Mouse (Mus musculus) forebrain, embryonic 12.5 days (tissue): ENCODE results near the gene Gm5767. TPM values are rescaled to one million over a fixed set of nuclear protein-coding genes. Genes with fewer than 3 reads are reported as not detected.

Experiments
- ATAC-seq: fragments of 200-750 bp; cut with Nextera tagmentation; 2 replicates; pipeline ENCODE4 v1.8.0; 2017; ENCODE audit warnings: moderate TSS enrichment; ENCODE audit not compliant: low FRiP score
- H3K27ac ChIP-seq: fragments of 300-500 bp; sonication (generic); 2 replicates; pipeline ENCODE4 v1.5.1; 2016; ENCODE audit warnings: mild to moderate bottlenecking
- H3K27me3 ChIP-seq: fragments of 300-500 bp; sonication (generic); 2 replicates; pipeline ENCODE4 v1.6.1; 2016; ENCODE audit warnings: mild to moderate bottlenecking
- H3K36me3 ChIP-seq: fragments of 300-500 bp; sonication (generic); replicated peaks from 2 replicates; pipeline ENCODE4 v1.6.1; 2016; ENCODE audit warnings: mild to moderate bottlenecking
- H3K4me1 ChIP-seq: fragments of 300-500 bp; sonication (generic); 2 replicates; pipeline ENCODE4 v1.6.1; 2016
- H3K4me2 ChIP-seq: fragments of 300-500 bp; sonication (generic); 2 replicates; pipeline ENCODE4 v1.6.1; 2016; ENCODE audit warnings: mild to moderate bottlenecking, moderate library complexity
- H3K4me3 ChIP-seq: fragments of 300-500 bp; sonication (generic); replicated peaks from 2 replicates; pipeline ENCODE4 v1.5.1; 2016; ENCODE audit warnings: mild to moderate bottlenecking
- H3K9ac ChIP-seq: fragments of 300-500 bp; sonication (generic); 2 replicates; pipeline ENCODE4 v1.6.1; 2016; ENCODE audit warnings: mild to moderate bottlenecking
- H3K9me3 ChIP-seq: fragments of 300-500 bp; sonication (generic); 2 replicates; pipeline ENCODE4 v1.6.1; 2016
- WGBS: fragments of 180-500 bp; shearing (Covaris S2); methylation state at CpG from one replicate; pipeline ENCODE4 v1.1.7; 2016; 5-methylcytosine and 5-hydroxymethylcytosine counted together
- polyA plus RNA-seq: library from polyadenylated mRNA; unstranded; fragments of >200 nt; fragmentation: Nextera tagmentation; extraction: Ambion mirVana; gene quantifications from 2 replicates; pipeline ENCODE4 v1.2.1, GENCODE M21; 2016

Gm5767 gene
- polyA plus RNA-seq, 1 experiment from 2014 or later: not detected

DNA sequence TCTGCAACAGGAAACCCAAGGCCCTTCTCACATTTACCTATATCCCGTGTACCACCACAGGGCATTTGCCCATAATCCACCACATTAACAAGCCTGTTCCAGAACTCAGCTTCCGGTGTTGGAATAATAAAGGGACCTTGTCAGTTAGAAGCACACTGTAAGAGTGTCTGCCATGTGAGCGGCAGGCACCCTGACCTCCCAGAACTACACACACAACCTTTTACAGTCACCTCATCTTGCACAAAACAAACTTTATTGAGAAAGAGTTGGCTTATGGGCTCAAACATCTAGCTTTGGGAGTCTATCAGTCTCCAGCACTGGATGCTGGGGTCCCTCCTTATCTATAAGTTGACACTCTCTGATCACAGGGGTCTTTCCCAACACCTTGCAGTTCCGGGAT, 22.2 kb upstream of the Gm5767 start:
- Histone ChIP-seq H3K9ac (no peak overlapping the region), H3K4me3 (no peak overlapping the region), H3K27me3 (no peaks in the 10 kb centered on the region), H3K4me2 (no peak overlapping the region), H3K36me3 (peaks cover 84% of the 10 kb centered on the region), H3K4me1 (peaks cover under 1% of the 10 kb centered on the region; the same call in 1 of the 2 replicates), H3K9me3 (no peaks in the 10 kb centered on the region), H3K27ac (no peak overlapping the region)
- 78% methylated on average over 4 of the region's 4 CpGs for WGBS
- no peak for ATAC-seq

DNA sequence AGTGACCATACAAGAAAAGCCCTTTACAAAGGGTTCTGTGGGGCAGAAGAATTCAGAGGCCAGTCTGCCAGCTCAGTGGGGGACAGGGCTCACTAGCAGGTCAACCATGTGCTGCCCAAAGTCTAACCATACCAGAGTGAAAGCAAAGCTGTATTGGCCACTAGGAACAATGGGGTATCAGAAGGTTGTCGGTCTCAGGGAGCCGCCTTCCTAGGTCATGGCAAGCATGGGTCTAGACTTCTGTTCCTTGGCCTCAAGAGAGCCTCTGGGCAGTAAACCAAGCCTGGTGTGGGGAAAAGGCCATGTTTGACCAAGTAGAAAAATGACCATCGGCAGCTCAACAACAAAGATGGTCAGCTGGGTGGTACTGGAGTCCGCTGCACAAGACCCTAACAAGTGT, 21.8 kb upstream of the Gm5767 start:
- Histone ChIP-seq H3K27me3 (no peaks in the 10 kb centered on the region), H3K36me3 (peaks cover 84% of the 10 kb centered on the region), H3K4me2 (no peak overlapping the region), H3K9me3 (no peaks in the 10 kb centered on the region), H3K27ac (no peak overlapping the region), H3K4me3 (no peak overlapping the region), H3K4me1 (peaks cover 5% of the 10 kb centered on the region; the same call in 1 of the 2 replicates), H3K9ac (no peak overlapping the region)
- ATAC-seq: no peak
- WGBS: 88% methylated on average over 4 of the region's 4 CpGs

GRCm38 (mm10) chr16:8663022-8663421, 17.5 kb upstream of the Gm5767 start:
- peaks cover 32% of the 10 kb centered on the region for H3K4me1 ChIP-seq
- no peaks in the 10 kb centered on the region for H3K27me3 ChIP-seq
- no peak overlapping the region for H3K4me3 ChIP-seq
- no peak overlapping the region for H3K9ac ChIP-seq
- peaks cover 53% of the 10 kb centered on the region for H3K36me3 ChIP-seq
- no CpG with 5 or more reads among the region's 2 CpGs for WGBS
- H3K27ac ChIP-seq: no peak overlapping the region
- no peak overlapping the region for H3K4me2 ChIP-seq
- no peaks in the 10 kb centered on the region for H3K9me3 ChIP-seq
- ATAC-seq: no peak

GRCm38 (mm10) chr16:8663606-8664539, 16.7 kb upstream of the Gm5767 start:
- Histone ChIP-seq H3K9me3 (no peaks in the 10 kb centered on the region), H3K4me3 (no peak overlapping the region), H3K36me3 (peaks cover 47% of the 10 kb centered on the region), H3K4me1 (peaks cover 40% of the 10 kb centered on the region), H3K27me3 (no peaks in the 10 kb centered on the region), H3K4me2 (no peak overlapping the region), H3K27ac (no peak overlapping the region), H3K9ac (0 out of 2 replicates have a peak overlapping the region, but pooled peaks have one; percentile 4)
- ATAC-seq: no peak
- WGBS: 86% methylated on average over 24 of the region's 24 CpGs

- H3K4me3 ChIP-seq: no peak overlapping the region
- H3K9ac ChIP-seq: no peak overlapping the region
- H3K27me3 ChIP-seq: no peaks in the 10 kb centered on the region
- peaks cover 41% of the 10 kb centered on the region for H3K36me3 ChIP-seq
- H3K27ac ChIP-seq: no peak overlapping the region
- 81% methylated on average over 5 of the region's 5 CpGs for WGBS
- no peaks in the 10 kb centered on the region for H3K9me3 ChIP-seq
- no peak for ATAC-seq
- peaks cover 55% of the 10 kb centered on the region for H3K4me1 ChIP-seq
- no peak overlapping the region for H3K4me2 ChIP-seq
Measured at GRCm38 (mm10) chr16:8665367-8665766, 15.2 kb upstream of the Gm5767 start.

DNA sequence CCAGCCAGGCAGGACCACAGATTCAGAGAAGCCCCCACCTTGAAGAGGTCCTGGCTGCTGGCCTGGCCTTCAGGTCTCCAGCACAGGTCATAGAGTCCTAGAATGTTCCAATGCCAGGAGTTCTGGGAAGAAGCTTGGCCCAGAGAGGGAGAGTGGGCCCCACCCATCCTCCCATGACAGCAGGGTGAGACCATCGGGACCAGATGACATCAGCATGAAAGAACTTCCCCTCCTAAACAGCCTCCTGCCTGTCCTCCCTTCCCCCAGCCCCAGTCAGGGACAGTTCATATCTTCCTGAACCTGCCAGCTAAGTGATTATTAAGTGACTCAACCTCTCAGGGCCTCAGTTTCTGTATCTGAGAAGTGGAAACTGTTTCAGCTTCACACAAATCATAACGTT, 14.1 kb upstream of the Gm5767 start:
- Histone ChIP-seq H3K27me3 (no peaks in the 10 kb centered on the region), H3K9me3 (no peaks in the 10 kb centered on the region), H3K4me2 (no peak overlapping the region), H3K4me1 (peaks cover 64% of the 10 kb centered on the region), H3K9ac (no peak overlapping the region), H3K36me3 (peaks cover 32% of the 10 kb centered on the region), H3K27ac (no peak overlapping the region), H3K4me3 (no peak overlapping the region)
- 79% methylated on average over 2 of the region's 2 CpGs for WGBS
- no peak for ATAC-seq

DNA sequence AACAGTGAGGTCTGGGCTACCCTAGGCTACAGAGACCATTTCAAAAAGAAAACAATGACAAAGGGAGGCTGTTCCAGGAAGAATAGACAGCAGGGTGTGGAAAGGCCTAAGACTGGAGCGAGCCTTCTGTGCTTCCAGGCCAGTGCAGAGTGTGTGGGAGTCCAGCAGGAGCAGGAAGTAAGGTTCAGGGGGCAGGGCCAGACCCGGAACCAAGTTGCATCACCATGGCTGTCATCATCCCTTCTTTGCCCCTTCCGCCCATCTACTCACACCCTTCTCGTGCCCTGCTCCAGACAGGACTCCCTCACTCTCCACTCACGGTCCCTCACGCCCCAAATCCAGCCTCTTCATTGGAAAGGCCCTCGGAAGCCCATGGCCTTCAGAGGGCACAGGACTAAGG, 13.3 kb upstream of the Gm5767 start:
- H3K4me1 ChIP-seq: peaks cover 64% of the 10 kb centered on the region
- peak overlapping the region; percentile 6; the same call in 1 of the 2 replicates for H3K4me2 ChIP-seq
- ATAC-seq: no peak
- no peaks in the 10 kb centered on the region for H3K27me3 ChIP-seq
- H3K9me3 ChIP-seq: no peaks in the 10 kb centered on the region
- peaks cover 24% of the 10 kb centered on the region for H3K36me3 ChIP-seq
- no peak overlapping the region for H3K9ac ChIP-seq
- H3K27ac ChIP-seq: no peak overlapping the region
- no peak overlapping the region for H3K4me3 ChIP-seq
- 86% methylated on average over 7 of the region's 7 CpGs for WGBS

DNA sequence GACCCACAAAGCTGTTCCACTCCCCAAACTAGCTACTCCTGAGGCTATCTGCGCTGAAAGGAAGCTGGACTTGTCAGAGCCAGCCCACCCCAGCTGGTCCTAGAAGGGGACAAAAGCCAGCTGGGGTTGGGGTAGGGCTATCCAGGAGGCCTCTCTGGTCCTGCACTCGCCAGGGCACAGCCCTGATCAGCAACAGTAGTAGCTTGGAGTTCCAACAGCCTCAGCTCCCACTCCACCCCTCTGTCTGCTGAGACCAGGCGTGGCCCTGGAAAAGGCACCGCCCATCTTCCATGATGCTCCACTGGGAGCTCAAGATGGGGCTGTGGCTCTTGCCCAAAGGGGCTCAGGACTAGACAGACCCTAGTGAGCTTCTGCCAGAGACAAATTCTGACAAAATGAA, 12.8 kb upstream of the Gm5767 start:
- Histone ChIP-seq H3K4me2 (peak overlapping the region; percentile 6; the same call in 1 of the 2 replicates), H3K27me3 (no peaks in the 10 kb centered on the region; the same call in 1 of the 2 replicates), H3K4me1 (peaks cover 64% of the 10 kb centered on the region), H3K36me3 (peaks cover 18% of the 10 kb centered on the region), H3K27ac (no peak overlapping the region), H3K9me3 (no peaks in the 10 kb centered on the region), H3K4me3 (no peak overlapping the region), H3K9ac (no peak overlapping the region)
- 78% methylated on average over 4 of the region's 4 CpGs for WGBS
- ATAC-seq: no peak

DNA sequence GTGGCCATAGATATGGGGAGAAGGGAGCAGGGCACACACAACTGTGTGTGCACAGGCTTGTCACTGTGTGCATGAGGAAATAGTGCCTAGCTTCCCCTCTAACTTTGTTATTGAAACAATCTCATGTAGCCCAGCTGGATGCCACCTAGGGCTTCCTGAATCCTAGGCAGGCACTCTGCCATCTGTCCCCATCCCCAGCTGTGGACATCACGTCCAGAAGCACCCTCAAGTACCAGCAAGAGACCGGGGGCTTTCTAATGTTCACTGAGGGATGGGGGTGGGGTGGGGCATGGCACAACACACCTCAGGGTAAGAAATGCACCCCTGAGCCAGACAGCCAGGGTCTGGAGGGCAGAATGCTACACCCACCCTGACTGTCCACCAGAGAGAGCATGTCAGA, 12.2 kb upstream of the Gm5767 start:
- H3K9me3 ChIP-seq: no peaks in the 10 kb centered on the region
- peak overlapping the region; percentile 80; the same call in 1 of the 2 replicates for H3K9ac ChIP-seq
- WGBS: 76% methylated on average over 2 of the region's 2 CpGs
- H3K36me3 ChIP-seq: peaks cover 12% of the 10 kb centered on the region
- H3K27me3 ChIP-seq: peaks cover 4% of the 10 kb centered on the region
- H3K4me3 ChIP-seq: no peak overlapping the region
- H3K27ac ChIP-seq: no peak overlapping the region
- 0 out of 2 replicates have a peak overlapping the region, but pooled peaks have one; percentile 15 for H3K4me2 ChIP-seq
- peaks cover 63% of the 10 kb centered on the region for H3K4me1 ChIP-seq
- ATAC-seq: no peak

- no peak for ATAC-seq
- Histone ChIP-seq H3K27ac (peak overlapping the region; percentile 78), H3K4me1 (peaks cover 58% of the 10 kb centered on the region)
Measured at GRCm38 (mm10) chr16:8669432-8669831, 11.1 kb upstream of the Gm5767 start.

GRCm38 (mm10) chr16:8670041-8671035, 10.2 kb upstream of the Gm5767 start:
- Histone ChIP-seq H3K27me3 (peaks cover 14% of the 10 kb centered on the region), H3K9me3 (no peaks in the 10 kb centered on the region), H3K27ac (peak overlapping the region; percentile 78), H3K4me2 (peak overlapping the region; percentile 82), H3K4me3 (peak overlapping the region; percentile 69), H3K36me3 (0 out of 2 replicates have a peak, but pooled peaks cover 5% of the 10 kb centered on the region), H3K4me1 (peaks cover 58% of the 10 kb centered on the region), H3K9ac (peak overlapping the region; percentile 80)
- ATAC-seq: peak; percentile 62
- 2% methylated on average over 14 of the region's 15 CpGs for WGBS

More at GRCm38 (mm10) chr16:8669432-8669831, 11.1 kb upstream of the Gm5767 start:
- peaks cover 5% of the 10 kb centered on the region; the same call in 1 of the 2 replicates for H3K36me3 ChIP-seq
- H3K9ac ChIP-seq: peak overlapping the region; percentile 80; the same call in 1 of the 2 replicates
- peak overlapping the region; percentile 82 for H3K4me2 ChIP-seq
- peaks cover 14% of the 10 kb centered on the region for H3K27me3 ChIP-seq
- H3K4me3 ChIP-seq: peak overlapping the region; percentile 69
- H3K9me3 ChIP-seq: no peaks in the 10 kb centered on the region
- 46% methylated on average over 5 of the region's 5 CpGs for WGBS
